Mouse (Mus musculus) layer of hippocampus, adult 8-10 months (tissue): Measurements from ENCODE around the gene Hist1h2bh. TPM values are rescaled to one million over a fixed set of nuclear protein-coding genes. Genes with fewer than 3 reads are reported as not detected.

Experiments
- DNase-seq, 2 experiments: peaks; one replicate each; pipeline ENCODE4 v3.0.0; 2022; ENCODE audit warnings: low spot score in 2 of 2
- microRNA-seq, 2 experiments: library from miRNA; unstranded; fragments of <30 nt; microRNA quantifications; one replicate each; pipeline ENCODE4 v1.2.0; 2022
- total RNA-seq, 4 experiments: library from RNA; stranded (reverse); gene quantifications; 2 replicates each; pipeline ENCODE4 v1.2.4; 2022

Gene Hist1h2bh
- total RNA-seq, 4 experiments from 2014 or later: 0.34 to 0.73 (median 0.61) TPM

DNA sequence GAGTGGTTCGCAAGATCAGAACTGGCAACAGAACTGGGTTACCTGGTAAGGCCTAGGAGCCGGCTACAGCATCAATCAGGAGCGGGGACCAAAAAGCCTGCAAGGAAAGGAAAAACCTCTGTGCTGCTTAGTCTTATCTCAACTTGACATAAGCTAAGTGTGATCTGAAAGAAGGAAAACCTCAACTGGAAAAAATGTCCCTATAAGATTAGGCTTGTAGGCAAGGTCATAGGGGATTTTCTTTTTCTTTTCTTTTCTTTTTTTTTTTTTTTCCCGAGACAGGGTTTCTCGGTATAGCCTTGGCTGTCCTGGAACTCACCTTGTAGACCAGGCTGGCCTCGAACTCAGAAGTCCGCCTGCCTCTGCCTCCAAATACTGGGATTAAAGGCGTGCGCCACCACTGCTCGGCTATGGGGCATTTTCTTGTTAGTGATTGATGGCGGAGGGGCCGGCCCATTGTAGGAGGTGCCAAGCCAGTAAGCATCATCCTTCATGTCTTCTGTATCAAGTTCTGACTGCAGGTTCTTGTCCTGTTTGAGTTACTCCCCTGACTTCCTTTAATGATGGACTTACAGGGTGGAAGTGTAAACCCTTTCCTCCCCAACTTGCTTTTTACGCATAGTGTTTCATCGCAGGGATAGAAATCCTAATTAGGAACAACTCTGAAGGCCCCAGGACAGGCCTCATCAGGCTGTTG lies 36.2 kb downstream of the Hist1h2bh start:
- DNase-seq: no peak

DNA sequence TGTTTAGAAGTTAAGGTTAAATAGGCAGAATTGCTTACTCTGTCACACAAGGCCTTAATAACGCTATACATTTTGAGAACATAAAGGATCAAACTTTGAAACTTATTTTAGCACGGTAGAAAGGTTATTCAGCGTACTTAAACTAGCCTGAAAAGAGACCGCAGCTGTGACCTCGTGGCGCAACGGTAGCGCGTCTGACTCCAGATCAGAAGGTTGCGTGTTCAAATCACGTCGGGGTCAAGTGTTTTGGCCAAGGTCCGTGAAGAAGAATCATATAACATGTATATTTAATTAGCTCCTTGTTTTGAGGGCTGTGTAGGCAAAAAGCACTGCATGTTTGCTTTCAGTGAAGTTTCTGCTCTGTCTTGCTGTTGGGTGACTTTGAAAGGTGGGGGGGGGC lies 36.8 kb downstream of the Hist1h2bh start:
- no peak for DNase-seq

GRCm38 (mm10) chr13:23505662-23506345 lies 37.4 kb downstream of the Hist1h2bh start:
- DNase-seq: no peak

DNA sequence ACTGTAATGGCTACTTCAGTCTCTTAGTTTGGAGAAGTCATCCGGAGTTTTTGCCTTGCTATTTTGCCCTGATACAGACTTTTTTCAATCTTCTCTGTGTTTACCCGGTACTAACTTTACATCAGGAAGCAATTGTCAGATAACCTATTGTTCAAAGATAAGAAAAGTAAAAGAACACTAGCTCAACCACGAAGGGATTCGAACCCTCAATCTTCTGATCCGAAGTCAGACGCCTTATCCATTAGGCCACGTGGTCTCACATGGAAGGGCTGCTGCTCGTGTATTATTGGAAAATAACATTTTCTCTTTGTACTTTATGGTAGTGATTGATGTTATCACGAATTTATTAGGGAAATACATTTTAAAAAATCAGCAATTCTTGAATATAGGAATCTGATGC lies 39.4 kb downstream of the Hist1h2bh start:
- peak in 1 of 2 experiments; percentile 65 for DNase-seq

GRCm38 (mm10) chr13:23502916-23503315 lies 40.3 kb downstream of the Hist1h2bh start:
- DNase-seq: no peak

GRCm38 (mm10) chr13:23502031-23502567 lies 41.1 kb downstream of the Hist1h2bh start:
- no peak for DNase-seq

- DNase-seq: no peak
Observed at GRCm38 (mm10) chr13:23501511-23501910, 41.7 kb downstream of the Hist1h2bh start.

- DNase-seq: peak in 1 of 2 experiments; percentile 82
Observed at GRCm38 (mm10) chr13:23500424-23501200, 42.6 kb downstream of the Hist1h2bh start.

GRCm38 (mm10) chr13:23499943-23500342 lies 43.2 kb downstream of the Hist1h2bh start:
- DNase-seq: no peak

- DNase-seq: no peak
Observed at GRCm38 (mm10) chr13:23498653-23499052, 44.5 kb downstream of the Hist1h2bh start.

GRCm38 (mm10) chr13:23497656-23498321 lies 45.4 kb downstream of the Hist1h2bh start:
- peak in 1 of 2 experiments; percentile 70 for DNase-seq

DNA sequence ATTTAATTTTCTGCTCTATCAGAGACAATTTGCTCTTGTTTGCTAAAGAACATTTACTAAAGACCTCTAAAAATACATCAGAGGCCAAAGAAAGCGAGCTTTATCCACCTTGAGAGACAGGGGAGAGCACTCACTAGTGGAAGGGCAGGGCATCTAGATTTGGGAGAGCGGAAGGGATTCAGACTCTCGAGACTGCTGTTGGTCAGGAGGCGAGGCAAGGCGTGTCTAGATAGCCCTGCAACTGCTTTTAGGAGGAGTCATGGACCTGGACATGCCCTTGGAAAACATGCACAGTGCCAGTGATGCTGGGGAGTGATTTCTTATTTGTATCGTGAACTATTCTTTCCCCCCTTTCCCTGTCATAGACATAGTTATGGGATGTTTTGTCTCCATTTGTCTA lies 47.7 kb downstream of the Hist1h2bh start:
- no peak for DNase-seq

GRCm38 (mm10) chr13:23491990-23492389 lies 51.2 kb downstream of the Hist1h2bh start:
- no peak for DNase-seq

Small RNAs within 50 kb of the gene (microRNA-seq; reads per million reads assigned to microRNA genes)
- gene Gm44297 (0 reads per million in 2 experiments), gene Gm44359 (0 reads per million in 2 experiments), gene Gm44394 (0 reads per million in 2 experiments), gene n-TStga1 (0 reads per million in 2 experiments)

Other genes with a start within 250 kb of the Hist1h2bh start
- 10 to 100 TPM; 26.0 to 33.5 (median 30.2) TPM for gene Zfp322a, start 174.2 kb downstream of the Hist1h2bh start, total RNA-seq
- 1 to 10 TPM; 8.0 to 9.0 (median 8.7) TPM for gene Abt1, start 119.5 kb downstream of the Hist1h2bh start, total RNA-seq
- gene Btn1a1, start 77.5 kb downstream of the Hist1h2bh start, total RNA-seq: not detected
- 1 to 10 TPM in 2 of 4 experiments, under 1 TPM in 2; 0.80 to 1.9 (median 1.1) TPM for gene Btn2a2, start 54.5 kb downstream of the Hist1h2bh start, total RNA-seq
- gene Hist1h4h, start 12.3 kb downstream of the Hist1h2bh start, total RNA-seq: 100 to 1,000 TPM; 236 to 302 (median 261) TPM
- 1 to 10 TPM in 3 of 4 experiments, not detected in 1; 1.6 to 6.5 (median 1.8) TPM for gene Hist1h2af, start 9.5 kb downstream of the Hist1h2bh start, total RNA-seq
- 1 to 10 TPM; 1.2 to 3.4 (median 2.2) TPM for gene Hist1h3g, start 8.0 kb downstream of the Hist1h2bh start, total RNA-seq
- 10 to 100 TPM; 12.5 to 15.7 (median 14.2) TPM for gene Hist1h3f, start 660 bp upstream of the Hist1h2bh start, total RNA-seq
- 100 to 1,000 TPM; 104 to 155 (median 119) TPM for gene Hist1h4f, start 8.3 kb upstream of the Hist1h2bh start, total RNA-seq
- 1 to 10 TPM; 2.5 to 3.3 (median 2.8) TPM for gene Hist1h1d, start 9.9 kb upstream of the Hist1h2bh start, total RNA-seq
- gene Hist1h3e, start 19.0 kb upstream of the Hist1h2bh start, total RNA-seq: 10 to 100 TPM; 34.8 to 43.2 (median 40.0) TPM
- gene Hist1h2ae, start 27.8 kb upstream of the Hist1h2bh start, total RNA-seq: 1 to 10 TPM; 3.3 to 7.7 (median 4.9) TPM
- 10 to 100 TPM; 57.3 to 67.6 (median 60.8) TPM for gene Hist1h2bg, start 28.0 kb upstream of the Hist1h2bh start, total RNA-seq
- 10 to 100 TPM; 19.2 to 30.0 (median 24.4) TPM for gene Hist1h2bf, start 30.8 kb upstream of the Hist1h2bh start, total RNA-seq
- 10 to 100 TPM in 1 of 4 experiments, 1 to 10 TPM in 3; 3.0 to 11.0 (median 5.7) TPM for gene Hist1h2ad, start 31.0 kb upstream of the Hist1h2bh start, total RNA-seq
- 10 to 100 TPM in 2 of 4 experiments, 1 to 10 TPM in 2; 8.2 to 11.5 (median 10.5) TPM for gene Hist1h3d, start 32.4 kb upstream of the Hist1h2bh start, total RNA-seq
- gene Hist1h4d, start 38.2 kb upstream of the Hist1h2bh start, total RNA-seq: 100 to 1,000 TPM; 106 to 128 (median 119) TPM
- 10 to 100 TPM in 2 of 4 experiments, 1 to 10 TPM in 2; 7.9 to 10.8 (median 9.3) TPM for gene Hist1h2be, start 77.7 kb upstream of the Hist1h2bh start, total RNA-seq
- 10 to 100 TPM; 36.1 to 50.5 (median 42.7) TPM for gene Hist1h1e, start 79.2 kb upstream of the Hist1h2bh start, total RNA-seq
- 1 to 10 TPM; 1.4 to 3.1 (median 2.7) TPM for gene Hist1h2ac, start 140.6 kb upstream of the Hist1h2bh start, total RNA-seq
- 10 to 100 TPM; 33.4 to 55.2 (median 44.8) TPM for gene Hist1h2bc, start 140.8 kb upstream of the Hist1h2bh start, total RNA-seq
- under 1 TPM in 1 of 4 experiments, not detected in 3; 0.50 TPM for gene Hist1h1t, start 152.4 kb upstream of the Hist1h2bh start, total RNA-seq
- gene Hist1h4c, start 155.1 kb upstream of the Hist1h2bh start, total RNA-seq: 10 to 100 TPM; 71.6 to 90.3 (median 85.0) TPM
- gene Hfe, start 167.5 kb upstream of the Hist1h2bh start, total RNA-seq: 1 to 10 TPM; 3.9 to 9.4 (median 7.0) TPM
- gene Hist1h1c, start 195.4 kb upstream of the Hist1h2bh start, total RNA-seq: 10 to 100 TPM; 39.1 to 69.2 (median 53.5) TPM
- 1 to 10 TPM in 3 of 4 experiments, not detected in 1; 1.7 to 3.1 (median 2.7) TPM for gene Hist1h3c, start 202.2 kb upstream of the Hist1h2bh start, total RNA-seq
- gene Hist1h2bb, start 203.3 kb upstream of the Hist1h2bh start, total RNA-seq: 10 to 100 TPM; 14.1 to 21.7 (median 16.7) TPM
- gene Hist1h2ab, start 207.7 kb upstream of the Hist1h2bh start, total RNA-seq: 10 to 100 TPM; 18.6 to 28.1 (median 23.5) TPM
- 10 to 100 TPM in 2 of 4 experiments, 1 to 10 TPM in 2; 3.1 to 10.4 (median 8.0) TPM for gene Hist1h3b, start 208.9 kb upstream of the Hist1h2bh start, total RNA-seq
- gene Hist1h4b, start 213.6 kb upstream of the Hist1h2bh start, total RNA-seq: 10 to 100 TPM; 47.4 to 67.0 (median 59.9) TPM
- gene Hist1h4a, start 217.8 kb upstream of the Hist1h2bh start, total RNA-seq: 10 to 100 TPM; 31.9 to 42.9 (median 37.9) TPM
- 10 to 100 TPM; 22.7 to 39.9 (median 29.0) TPM for gene Hist1h3a, start 219.0 kb upstream of the Hist1h2bh start, total RNA-seq
- gene Hist1h1a, start 220.3 kb upstream of the Hist1h2bh start, total RNA-seq: 10 to 100 TPM; 12.6 to 19.3 (median 16.9) TPM
- gene Trim38, start 226.5 kb upstream of the Hist1h2bh start, total RNA-seq: not detected